Mouse (Mus musculus) embryo, embryonic 10.5 days (tissue): ENCODE data around the gene Mtfr2.
A peak's percentile ranks its signal among the peaks of the same experiment; 100 is the strongest.

Experiments used
- DNase-seq: peaks from one replicate; pipeline ENCODE4 v3.0.0-alpha.2; 2015; ENCODE audit warnings: low spot score

Gene Mtfr2

DNA sequence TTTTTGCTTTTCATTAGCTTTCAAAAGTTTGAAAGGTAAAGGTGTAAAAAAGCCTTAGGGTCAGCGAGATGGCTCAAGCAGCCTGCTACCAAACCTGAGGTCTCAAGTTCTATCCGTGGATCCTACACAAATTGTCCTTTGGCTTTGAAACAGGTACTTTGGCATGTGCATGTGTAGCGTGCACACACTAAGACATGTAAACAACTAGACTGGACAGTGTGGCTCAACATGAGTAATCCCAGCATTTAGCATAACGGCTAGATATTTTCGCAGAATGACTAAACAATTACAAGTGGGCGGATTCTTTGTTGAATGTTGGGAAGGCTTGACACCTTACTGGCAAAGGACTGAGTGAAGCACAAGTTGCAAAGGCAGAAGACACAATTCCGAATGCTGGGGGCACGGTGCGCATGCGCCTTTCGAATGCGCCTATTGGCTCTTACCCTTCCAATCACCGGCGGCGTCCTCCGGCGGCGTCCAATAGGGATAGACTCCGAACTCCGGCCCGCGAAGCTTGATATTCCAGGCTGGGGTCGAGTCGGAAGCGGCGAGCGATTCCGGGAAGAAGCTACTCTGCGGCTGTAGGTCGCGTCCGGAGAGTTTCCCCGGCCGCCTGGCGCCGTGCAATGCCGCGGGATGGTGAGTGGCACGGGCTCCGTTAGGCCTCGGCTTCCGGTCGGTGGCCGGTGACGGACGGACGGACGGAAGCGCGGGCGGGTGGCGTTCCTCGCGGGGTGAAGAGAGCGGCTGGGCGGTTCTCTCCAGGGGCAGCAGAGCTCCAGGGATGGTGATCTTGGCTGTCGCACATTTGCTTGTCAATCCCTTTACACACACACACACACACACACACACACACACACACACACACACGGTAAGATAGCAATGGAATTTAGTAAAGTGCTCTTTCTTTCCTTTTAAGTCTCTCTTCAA lies at the start of gene Mtfr2:
Mtfr2 (plus strand) TSS at position 486 of the 930 bp plus-strand sequence.
- peak; percentile 98 for DNase-seq

DNA sequence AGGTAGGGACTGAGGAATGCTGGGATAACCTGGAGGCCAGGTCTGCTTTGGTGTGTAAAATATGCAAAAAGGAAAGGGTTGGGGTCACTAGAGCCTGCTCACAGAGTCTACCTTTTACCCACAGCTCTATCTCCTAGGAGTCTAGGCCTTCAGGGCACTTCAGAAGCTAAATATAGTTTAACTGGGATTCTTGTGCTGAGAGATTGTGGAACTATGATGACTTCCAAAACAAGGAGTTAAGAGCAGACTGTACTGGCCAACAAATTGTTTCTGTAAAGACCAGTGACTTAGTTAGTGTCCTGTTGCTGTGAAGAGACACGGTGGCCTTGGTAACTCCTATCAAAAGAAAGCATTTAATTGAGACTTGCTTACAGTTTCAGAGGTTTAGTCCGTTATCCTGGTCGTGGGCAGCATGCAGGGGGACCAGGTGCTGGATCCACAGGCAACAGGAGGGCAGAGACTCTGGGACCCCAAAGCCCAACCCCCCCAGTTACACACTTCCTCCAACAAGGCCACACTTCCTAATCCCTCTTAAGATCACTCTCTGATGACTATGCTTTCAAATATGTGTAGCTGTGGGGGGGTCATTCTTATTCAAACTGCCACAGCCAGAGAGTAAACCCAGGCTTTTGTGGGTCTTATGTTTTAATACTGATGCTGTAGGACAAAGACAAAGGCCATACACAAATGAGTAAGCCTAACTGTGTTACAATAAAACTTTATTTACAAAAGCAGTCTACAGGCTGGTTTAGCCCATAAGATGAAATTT lies 49.2 kb upstream of the Mtfr2 start:
- no peak for DNase-seq

DNA sequence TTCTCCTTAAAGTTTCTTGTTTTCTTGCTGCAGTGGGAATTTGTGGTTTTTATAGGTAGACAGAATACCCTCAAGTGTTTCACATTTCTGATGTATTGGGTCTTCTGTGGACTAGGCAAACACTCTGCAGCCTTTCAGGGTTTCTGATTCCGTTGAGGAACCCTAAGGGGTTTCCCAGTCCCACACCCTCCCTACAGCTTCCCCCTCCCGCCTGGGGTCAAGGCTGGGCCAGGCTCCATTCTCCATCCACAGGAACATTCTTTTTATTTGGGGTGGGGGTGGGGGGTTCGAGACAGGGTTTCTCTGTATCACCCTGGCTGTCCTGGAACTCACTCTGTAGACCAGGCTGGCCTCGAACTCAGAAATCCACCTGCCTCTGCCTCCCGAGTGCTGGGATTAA lies 48.5 kb upstream of the Mtfr2 start:
- DNase-seq, result no peak

DNA sequence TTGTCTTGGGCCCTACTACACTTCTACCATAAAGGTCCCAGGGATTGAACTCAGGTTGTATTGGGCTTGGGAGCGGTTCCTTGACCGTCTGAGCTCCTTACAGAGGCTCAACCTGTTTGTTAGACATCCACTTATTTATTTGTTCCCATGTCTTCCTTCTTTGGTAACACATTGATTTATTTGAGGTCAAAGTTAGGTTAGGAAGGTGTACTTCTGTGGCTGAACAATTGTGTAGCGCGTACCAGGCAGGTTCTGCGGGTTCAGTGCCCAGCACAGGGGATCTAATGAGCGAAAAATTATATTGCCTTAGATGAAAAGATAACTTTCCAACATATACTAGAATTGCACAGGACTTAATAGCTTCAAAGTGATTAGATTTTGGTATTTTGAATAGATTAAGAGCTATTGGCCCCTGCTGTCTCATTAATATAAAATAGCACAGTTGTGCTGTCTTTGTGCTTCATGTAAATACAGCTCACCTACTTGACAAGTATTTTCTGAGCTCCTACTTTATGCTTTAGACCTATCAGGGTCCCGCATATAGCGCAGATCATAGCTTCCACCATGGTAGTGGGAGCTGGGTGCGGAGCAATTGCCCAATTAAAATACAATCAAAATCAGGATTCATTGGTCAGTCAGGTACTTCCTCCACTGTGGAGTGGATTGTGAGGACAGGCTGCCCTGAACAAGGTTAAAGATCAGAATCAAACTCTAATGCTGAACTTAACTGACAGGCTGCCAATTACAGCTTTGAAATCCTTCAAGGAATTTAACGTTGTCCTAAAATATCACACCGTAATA lies 36.4 kb upstream of the Mtfr2 start:
- no peak for DNase-seq

DNA sequence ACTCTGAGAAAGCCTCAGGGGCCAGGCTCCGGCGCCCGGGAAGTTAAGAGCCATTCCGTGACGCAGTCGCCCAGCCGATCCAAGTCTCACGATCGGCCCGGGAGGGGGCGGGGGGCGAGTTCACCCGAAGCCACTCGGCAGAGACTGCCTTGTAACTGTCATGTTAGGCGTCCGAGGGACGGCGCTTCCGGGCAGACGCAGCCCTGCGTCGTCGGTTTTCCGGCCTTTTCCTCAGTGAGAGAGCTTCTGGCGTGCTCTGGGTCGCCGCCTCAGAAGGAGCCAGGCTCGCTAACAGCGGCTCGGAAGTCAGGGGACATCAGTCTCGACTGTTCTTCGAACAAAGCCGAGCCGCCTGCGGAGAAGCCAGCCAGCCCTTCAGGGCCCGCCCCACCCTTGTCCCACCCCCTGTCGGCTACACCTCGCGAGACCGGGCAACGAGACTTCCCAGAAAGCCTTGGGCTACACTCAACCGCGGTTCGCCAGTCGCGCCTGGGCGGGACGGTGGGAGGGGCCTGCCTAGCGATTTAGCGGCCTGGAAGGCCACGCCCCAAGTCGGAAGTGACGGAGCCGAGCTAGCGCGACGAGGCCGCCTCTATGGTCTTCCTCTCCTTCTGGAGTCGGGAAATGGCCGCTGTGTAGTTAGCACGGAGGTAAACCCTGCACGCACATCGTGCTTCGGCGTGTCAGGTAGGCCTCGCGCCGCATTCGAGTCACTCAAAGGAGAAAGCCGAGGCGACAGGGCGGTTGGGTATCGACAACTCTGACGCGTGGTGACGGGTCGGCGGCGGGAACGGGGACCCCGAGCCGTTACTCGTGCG lies 35.4 kb upstream of the Mtfr2 start, which contains the start of gene Bclaf1:
Bclaf1 (plus strand) TSS at position 552 of the 818 bp plus-strand sequence.
- peak; percentile 100 for DNase-seq

DNA sequence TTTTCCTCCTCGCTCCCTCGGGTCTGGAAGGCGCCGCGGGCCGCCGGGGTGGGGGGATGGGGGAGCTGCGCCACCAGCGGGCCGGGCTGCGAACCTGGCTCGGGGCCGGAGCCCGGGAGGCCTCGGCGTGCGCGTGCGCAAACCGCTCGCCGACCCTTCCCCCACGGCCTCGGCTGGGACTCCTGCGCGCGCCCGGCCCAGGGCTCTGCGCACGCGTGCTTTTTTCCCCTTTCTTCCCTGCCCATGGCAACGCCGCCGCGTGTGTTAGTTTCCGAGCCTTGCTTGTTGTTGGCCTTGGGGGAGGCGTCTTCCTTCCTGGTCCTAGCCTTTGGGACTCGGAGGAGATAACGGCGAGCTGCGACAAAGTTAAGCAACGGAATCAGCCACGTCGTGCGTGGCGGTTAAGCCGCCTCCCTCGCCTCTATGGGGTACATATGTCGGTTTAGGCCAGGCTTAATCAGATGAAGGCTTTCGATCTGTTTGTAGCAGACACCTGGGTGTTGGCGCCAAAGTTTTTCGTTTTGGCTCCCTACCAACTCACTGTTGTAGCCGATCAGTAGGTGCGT lies 34.8 kb upstream of the Mtfr2 start:
- DNase-seq, result peak; percentile 92

DNA sequence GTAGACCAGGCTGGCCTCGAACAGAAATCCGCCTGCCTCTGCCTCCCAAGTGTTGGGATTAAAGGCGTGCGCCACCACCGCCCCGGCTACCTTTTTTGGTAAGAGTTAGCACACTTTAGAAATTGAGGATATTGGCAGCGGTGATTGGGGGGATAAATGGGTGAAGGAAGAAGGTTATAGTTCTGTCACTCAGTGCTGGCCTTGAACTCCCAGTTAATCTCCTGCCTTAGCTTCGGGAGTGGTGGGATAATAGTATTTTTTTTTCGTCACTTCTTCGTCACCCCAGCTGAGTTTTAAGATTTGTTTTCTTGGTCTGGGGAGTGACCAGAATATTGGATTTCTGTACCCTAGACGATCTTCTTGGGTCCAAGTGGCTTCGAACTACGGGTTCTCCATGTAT lies 34.1 kb upstream of the Mtfr2 start:
- DNase-seq, result no peak

DNA sequence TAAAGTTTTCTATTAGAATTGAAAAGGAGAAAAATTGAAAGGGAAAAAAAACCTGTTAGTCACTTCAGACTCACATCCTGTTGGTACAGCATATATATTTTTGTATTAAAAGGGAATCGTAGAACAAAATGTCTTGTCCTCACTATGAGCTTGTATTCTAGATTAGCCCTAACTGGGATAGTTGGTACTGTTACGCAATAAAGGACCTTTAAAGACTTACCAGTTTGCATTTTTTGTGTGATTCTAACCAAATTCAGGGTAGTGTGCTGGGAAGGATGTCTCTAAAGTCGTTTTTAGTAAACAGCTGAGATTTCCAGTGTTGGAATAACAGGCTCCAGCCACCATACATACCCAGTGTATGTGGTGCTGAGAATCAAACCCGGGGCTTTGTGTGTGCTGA lies 33.6 kb upstream of the Mtfr2 start:
- DNase-seq, result no peak

DNA sequence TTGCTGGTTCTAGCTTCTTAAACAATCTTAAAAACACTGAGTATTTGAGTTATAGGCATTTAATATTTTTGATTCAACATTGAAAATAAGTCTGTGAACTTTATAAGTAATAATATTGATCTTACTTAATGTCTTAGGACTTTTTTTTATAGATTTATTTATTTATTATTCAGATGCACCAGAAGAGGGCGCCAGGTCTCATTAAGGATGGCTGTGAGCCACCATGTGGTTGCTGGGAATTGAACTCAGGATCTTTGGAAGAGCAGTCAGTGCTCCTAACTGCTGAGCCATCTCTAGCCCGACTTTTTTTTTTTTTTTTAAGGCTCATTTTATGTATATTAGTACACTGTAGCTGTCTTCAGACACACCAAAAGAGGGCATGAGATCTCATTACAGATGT lies 32.8 kb upstream of the Mtfr2 start:
- DNase-seq, result no peak

DNA sequence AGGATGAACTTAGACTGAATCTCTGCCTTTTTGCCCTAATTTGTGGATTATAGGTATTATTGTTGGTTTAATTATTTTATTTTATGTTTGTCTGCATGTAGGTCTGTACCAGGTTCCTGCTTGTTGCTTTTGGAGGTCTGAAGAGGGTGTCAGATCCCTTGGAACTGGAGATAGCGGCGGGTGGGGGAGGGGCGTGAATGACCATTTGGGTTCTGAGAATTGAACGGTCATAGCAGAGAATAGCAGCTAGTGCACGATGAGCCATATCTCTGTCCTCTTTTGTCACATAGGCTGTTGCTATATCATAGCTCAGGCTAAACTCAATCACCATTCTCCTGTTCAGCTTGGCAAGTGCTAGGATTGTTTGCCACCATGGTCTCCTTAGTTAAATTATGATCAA lies 30.1 kb upstream of the Mtfr2 start:
- no peak for DNase-seq

DNA sequence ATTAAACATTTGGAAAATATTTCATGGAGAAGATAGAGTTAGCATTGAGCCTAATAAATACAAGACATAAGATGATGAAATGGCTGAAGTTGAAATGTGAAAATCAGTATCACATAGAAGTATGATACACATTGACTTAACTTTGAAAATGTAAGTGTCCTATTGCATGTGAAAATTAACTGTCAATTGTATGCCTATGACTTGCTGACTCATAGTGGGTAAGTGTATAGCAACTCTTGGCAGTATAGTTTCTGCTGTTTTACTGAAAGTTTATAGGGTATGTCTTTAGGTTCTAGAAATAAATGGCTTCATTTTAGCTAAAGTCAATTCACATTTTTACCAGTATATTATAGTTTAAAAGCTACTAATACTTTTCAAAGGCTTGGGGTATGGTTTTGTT lies 21.3 kb upstream of the Mtfr2 start:
- DNase-seq, result no peak

DNA sequence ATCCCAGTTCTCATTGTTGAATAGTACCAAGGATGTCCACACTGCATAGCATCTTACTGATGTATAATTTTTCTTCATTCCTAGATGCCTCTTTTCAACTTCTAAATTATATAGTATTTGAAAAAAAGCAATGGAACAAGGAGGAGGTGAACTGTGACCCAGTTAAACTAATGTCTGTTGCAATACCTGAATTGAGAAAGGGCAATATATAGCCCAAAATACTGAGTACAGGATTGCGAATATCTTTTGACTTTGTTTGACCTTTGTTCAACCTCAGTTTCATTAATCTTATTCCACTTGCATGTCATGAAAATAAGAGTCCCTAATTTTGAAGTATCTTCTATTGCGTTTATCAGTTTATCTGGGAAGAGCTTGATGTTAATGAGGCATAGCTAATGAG lies 16.3 kb upstream of the Mtfr2 start:
- DNase-seq, result no peak

DNA sequence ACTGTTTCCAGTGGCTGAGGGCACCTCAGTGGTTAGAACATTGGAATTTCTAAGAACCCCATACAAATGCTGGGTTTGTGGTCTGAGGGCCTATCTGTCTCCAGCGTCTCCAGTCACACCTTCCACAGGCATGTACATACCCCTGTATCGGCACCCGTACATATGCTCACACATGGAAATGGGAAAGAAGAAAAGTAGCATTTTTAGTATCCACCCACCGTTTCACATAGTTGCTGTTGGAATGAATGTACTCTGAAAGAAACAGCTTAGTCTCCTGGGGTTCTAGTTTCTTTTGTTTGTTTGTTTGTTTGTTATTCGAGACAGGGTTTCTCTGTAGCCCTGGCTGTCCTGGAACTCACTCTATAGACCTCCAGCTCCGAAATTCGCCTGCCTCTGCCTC lies 9.7 kb upstream of the Mtfr2 start:
- DNase-seq, result no peak

DNA sequence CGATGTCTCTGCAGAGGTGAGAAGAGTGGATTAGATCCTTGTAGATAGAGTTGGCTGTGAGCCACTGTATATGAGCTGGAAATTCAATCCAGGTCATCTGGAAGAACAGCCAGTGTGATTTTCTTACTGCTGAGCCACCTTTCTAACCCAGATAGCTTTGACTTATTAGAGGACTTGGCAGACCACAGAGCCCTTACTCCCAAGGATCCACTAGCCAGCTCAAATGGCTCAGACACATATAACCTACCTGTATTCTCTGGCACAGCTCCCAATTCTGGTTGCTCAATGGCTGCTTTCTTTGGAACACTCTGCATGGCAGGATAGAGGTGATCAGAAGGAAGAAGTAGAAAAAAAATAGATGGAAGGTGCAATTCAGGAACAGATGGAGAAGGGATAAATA lies 1.8 kb upstream of the Mtfr2 start:
- DNase-seq, result no peak

DNA sequence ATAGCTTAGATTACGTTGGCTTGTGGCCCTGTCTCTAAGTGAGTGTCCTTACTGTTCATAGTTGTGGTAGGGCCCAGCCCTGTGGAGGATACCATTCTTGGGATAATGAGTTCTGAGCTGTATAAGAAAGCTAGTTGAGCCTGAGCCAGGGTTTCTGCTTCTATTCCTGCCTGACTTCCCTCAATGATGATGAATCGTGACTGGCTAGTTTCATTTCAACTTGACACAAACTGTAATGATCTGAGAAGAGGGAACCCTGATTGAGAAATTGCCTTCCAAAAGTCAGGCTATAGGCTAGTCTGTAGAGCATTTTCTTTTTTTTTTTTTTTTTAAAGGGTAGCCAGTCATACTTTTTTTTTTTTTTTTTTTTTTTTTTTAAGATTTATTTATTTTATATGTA lies 1.3 kb downstream of the Mtfr2 start:
- no peak for DNase-seq

DNA sequence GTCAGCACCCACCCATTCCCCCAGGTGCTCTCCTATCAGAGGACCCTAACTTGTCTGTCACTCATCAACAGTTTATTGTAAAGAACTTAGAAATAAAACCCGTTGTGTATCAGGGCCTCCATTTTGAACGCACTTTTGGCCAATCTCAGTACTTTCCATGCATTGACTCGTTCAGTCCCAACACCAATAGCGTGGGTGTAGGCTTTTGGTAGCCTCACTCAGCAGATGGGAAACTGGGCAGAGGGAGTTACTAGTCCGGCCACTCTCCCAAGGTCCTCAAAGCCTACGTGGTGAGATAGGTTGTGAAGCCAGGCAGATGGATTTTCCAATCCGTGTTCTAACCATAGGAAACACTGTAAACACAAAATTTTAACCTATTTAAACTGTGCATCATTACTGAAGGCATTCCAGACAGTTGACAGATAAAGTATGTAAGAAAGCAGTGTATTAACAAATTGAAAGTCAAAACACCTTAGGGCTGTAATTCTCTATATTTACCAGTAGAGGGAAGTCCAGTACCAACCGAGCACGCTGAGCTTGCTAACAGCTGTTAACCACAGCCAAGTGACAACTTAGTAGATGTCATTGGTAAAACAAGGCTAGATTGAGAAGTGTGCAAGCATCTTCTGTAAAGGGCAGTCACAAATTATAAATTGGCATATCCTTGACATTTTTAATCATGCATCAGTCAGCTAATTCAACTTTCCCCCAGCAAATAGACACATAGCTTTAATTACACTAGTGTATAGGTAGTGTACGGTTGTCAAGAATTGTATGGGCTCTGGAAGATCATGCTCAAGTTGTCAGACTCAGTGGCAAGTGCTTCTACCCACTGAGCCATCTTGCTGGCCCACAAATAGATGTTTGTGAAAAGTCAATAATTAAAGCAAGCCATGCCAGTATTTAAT lies 14.2 kb downstream of the Mtfr2 start:
- DNase-seq, result peak; percentile 66

DNA sequence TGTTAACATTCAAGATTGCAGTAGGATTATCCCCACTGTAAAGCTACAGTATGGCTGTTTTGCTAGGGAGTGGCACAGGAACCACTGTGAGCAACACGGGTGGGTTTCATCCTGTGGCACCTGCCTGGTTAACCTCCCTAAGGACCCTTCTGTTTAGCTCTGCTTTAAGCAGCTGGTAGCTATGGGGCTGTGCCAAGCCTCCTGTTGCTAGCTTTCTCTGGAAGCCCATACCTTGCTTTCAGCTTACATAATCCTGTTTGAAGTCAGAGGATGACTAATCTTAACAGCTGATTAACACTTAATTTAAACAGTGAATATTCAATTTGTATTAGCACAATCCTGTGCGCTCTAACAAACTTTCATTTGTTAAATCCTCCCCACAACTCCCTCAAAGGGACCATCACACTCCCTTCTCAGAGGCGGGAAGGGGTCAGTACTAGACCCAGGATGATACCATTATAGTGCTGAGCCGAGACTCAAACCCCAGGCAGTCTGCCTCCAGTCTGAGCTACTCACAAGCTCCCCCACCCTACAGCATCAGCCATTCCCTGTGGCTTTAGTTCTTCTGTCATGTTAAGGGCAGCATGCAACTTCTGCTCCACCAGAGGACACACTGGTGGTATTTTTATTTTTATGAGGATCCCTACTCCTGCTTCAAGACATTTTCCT lies 15.0 kb downstream of the Mtfr2 start:
- DNase-seq, result no peak

DNA sequence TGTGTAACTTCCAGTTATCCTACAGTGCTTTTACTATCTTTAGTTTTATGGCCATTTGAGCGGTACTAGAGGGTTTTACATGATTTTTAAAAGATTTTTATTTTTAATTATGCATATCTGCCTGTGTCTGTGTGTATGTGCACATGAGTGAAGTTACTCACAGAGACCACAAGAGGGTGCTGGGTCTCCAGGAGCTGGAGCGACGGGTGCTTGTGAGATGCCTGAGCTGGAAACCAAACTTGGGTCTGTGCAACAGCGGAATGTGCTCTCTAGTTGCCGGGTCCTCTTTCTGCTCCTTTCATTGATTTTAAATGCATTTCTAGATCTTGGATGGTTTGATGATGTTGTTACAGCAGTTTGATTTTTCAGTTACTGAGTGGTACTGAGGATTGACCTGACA lies 24.5 kb downstream of the Mtfr2 start:
- no peak for DNase-seq

DNA sequence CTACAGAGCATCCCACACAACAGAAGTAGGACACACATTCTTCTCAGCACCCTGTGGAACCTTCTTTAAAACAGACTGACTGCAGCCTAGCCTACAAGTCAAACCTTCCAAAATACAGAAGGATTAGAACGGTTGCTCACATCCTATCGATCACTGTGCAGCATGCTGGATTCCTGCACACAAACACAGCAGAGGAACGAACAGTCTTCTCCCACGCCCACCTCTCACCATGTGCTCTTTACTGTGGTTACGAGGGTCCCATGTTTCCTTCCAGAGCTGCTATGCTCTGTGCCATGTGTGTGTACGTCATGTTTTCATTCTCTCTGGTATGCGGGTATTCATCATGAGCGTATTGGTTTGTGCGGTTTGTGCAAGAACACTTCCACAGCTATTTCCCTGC lies 30.1 kb downstream of the Mtfr2 start:
- no peak for DNase-seq
